Mouse (Mus musculus): ENCODE measurements around the gene Zfp217.

DNA sequence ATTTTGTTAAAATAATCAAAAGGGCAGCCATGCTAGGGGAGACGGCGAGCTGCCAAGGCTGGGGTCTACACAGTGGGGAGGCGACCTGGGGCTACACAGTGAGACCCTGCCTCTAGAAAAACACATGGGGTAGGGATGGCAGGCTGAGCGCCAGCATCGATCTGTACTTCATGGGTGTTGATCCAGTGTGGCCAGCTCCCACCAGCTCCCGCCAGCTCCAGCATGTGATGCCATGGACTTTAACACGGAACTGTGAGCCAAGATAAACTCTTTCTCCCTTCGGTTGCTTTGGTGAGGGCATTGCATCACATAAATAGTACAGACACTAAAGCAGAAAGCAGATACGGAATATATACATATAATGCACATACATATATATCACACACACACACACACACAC lies 53.0 kb downstream of the Zfp217 start:
- TF ChIP-seq CTCF (IDR thresholded peaks at IDR 0.05; ENCODE audit: low read depth), result no peak
- no peak for TF ChIP-seq EP300 (IDR thresholded peaks at IDR 0.05; ENCODE audit: low read depth)

Measured in heart, postnatal 0 days (tissue).